Mouse (Mus musculus) thymus, adult 2 months (tissue): ENCODE measurements around the gene Pdgfc. TPM values are rescaled to one million over a fixed set of nuclear protein-coding genes. Genes with fewer than 3 reads are reported as not detected.

Source experiments
- DNase-seq: peaks from one replicate; pipeline ENCODE4 v3.0.0; 2021
- H3K27ac ChIP-seq: fragments of 200-500 bp; 2 replicates; pipeline ENCODE4 v1.5.1; 2012; ENCODE audit warnings: low read length, control low read depth; ENCODE audit not compliant: control insufficient read depth, insufficient read depth
- H3K27me3 ChIP-seq: fragments of 200-500 bp; 2 replicates; pipeline ENCODE4 v1.6.1; 2012; ENCODE audit warnings: mild to moderate bottlenecking, low read length, moderate library complexity, mixed read lengths; ENCODE audit not compliant: control insufficient read depth, insufficient read depth
- H3K36me3 ChIP-seq: fragments of 200-500 bp; 2 replicates; pipeline ENCODE4 v1.6.1; 2012; ENCODE audit warnings: mild to moderate bottlenecking, low read length, moderate library complexity; ENCODE audit not compliant: control insufficient read depth, insufficient read depth
- H3K4me1 ChIP-seq: fragments of 200-500 bp; replicated peaks from 2 replicates; pipeline ENCODE4 v1.6.1; 2012; ENCODE audit warnings: low read length; ENCODE audit not compliant: control insufficient read depth, insufficient read depth
- H3K4me3 ChIP-seq: fragments of 200-500 bp; 2 replicates; pipeline ENCODE4 v1.5.1; 2012; ENCODE audit warnings: mild to moderate bottlenecking, low read length, control low read depth, moderate library complexity; ENCODE audit not compliant: control insufficient read depth, insufficient read depth
- CTCF ChIP-seq: fragments of 200-500 bp; IDR thresholded peaks from 2 replicates; pipeline ENCODE4 v1.5.1; 2012; ENCODE audit warnings: mild to moderate bottlenecking, control low read depth, low read length, moderate library complexity, borderline replicate concordance; ENCODE audit not compliant: control insufficient read depth, poor library complexity, insufficient read depth; ENCODE audit errors: extremely low read depth
- POLR2A ChIP-seq: fragments of 200-500 bp; IDR thresholded peaks from 2 replicates; pipeline ENCODE4 v1.6.1; 2012; ENCODE audit warnings: mild to moderate bottlenecking, low read length, control low read depth, moderate library complexity; ENCODE audit not compliant: control insufficient read depth, poor library complexity, insufficient read depth; ENCODE audit errors: extremely low read depth
- WGBS: fragments of 180-500 bp; shearing (Covaris S2); methylation state at CpG from one replicate; pipeline ENCODE4 v1.1.7; 2018; 5-methylcytosine and 5-hydroxymethylcytosine counted together
- polyA plus RNA-seq: library from polyadenylated mRNA; depleted of rRNA; stranded (reverse); fragments of >200 nt; gene quantifications from 2 replicates; pipeline ENCODE4 v1.2.3, GENCODE M21; 2012

The Pdgfc gene
- polyA plus RNA-seq, 1 experiment, result 1.8 TPM

DNA sequence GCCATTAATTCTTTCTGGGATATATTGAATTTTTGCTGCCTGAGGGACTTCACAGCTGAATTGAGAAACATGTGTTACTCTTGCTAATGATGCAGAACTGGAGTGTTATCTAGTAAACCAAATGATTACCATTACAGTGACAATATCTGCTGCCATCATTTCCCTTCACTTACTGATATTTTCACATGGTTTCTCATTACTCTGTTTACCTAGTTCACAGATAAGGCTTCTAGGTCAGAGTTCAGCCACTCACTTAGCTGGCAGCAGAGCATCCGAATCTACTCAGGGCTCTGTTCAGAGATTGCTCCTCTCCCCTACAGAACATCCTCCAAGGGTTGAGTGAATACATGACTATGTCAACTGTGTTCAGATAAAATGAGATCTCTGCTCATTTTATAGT is 71.3 kb downstream of the Pdgfc start:
- no peak overlapping the region for H3K27ac ChIP-seq
- TF ChIP-seq CTCF (no peak), POLR2A (no peak)
- DNase-seq, result no peak
- 90% methylated on average over 1 of the region's 1 CpGs for WGBS
- H3K36me3 ChIP-seq, result no peaks in the 10 kb centered on the region
- no peaks in the 10 kb centered on the region for H3K27me3 ChIP-seq
- H3K4me3 ChIP-seq, result no peak overlapping the region
- H3K4me1 ChIP-seq, result no peaks in the 10 kb centered on the region

DNA sequence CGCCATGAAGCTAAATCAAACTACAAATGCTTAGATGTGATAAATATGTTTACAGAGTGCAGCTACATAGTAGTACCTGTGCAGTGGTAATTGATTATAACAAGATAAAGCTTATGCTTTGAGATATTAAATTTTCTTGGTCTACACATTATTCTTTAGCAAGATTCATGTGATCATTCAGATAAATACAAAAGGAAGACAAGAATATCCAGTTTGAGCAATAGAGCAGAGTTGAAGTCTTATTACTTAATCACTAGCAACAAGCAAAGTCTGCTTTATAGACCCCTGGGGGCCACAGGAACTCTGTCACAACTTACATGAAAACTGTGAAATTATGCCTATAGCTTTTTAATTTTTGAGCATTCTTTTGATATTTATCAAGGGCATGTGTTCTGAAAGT is 74.8 kb downstream of the Pdgfc start:
- Histone ChIP-seq H3K4me1 (no peaks in the 10 kb centered on the region), H3K27me3 (no peaks in the 10 kb centered on the region), H3K36me3 (no peaks in the 10 kb centered on the region), H3K27ac (no peak overlapping the region), H3K4me3 (no peak overlapping the region)
- TF ChIP-seq POLR2A (no peak), CTCF (no peak)
- 88% methylated on average over 1 of the region's 1 CpGs for WGBS
- no peak for DNase-seq

DNA sequence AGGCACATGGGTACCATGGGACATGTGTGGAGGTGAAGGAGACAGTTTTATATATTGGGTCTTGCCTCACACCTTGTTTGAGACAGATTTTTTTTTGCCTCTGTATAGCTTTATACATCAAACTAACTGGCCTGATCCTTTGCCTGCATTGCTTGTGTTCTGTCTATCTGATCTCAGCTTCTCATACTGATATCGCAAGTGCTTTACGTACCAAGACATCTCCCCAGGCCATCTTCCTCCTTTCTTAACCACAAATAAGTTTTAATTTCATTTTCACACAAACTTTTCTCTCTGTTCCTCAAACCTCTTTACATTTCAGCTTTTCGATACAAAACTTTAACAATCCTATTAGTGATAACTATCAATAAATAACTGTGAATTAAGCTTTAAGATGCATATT is 76.7 kb downstream of the Pdgfc start:
- Histone ChIP-seq H3K27me3 (no peaks in the 10 kb centered on the region), H3K27ac (no peak overlapping the region), H3K4me3 (no peak overlapping the region), H3K36me3 (no peaks in the 10 kb centered on the region), H3K4me1 (no peaks in the 10 kb centered on the region)
- TF ChIP-seq CTCF, result no peak
- no peak for TF ChIP-seq POLR2A
- no peak for DNase-seq
- 60% methylated on average over 3 of the region's 3 CpGs for WGBS

DNA sequence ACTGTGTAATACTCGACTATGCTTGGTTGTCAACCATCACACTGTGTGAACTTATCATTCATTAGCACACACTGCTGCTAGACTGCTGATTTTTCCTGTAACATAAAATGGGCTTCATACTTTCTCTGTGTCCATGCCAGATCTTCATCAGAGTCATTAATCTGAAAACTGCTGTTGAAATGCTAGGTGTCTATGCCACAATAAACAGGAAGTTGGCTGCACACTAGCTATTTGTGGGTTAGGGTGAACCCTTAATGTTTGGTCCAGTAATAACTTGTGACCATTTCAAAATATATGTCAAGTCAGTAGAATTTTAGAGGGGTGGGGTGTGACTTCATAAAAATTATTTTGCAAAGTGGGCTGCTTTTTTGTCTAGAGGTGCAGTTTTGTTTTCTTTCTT is 84.4 kb downstream of the Pdgfc start:
- H3K4me1 ChIP-seq, result no peaks in the 10 kb centered on the region
- WGBS, result 94% methylated on average over 1 of the region's 1 CpGs
- no peak overlapping the region for H3K4me3 ChIP-seq
- H3K36me3 ChIP-seq, result no peaks in the 10 kb centered on the region
- TF ChIP-seq POLR2A, result no peak
- no peak for TF ChIP-seq CTCF
- H3K27me3 ChIP-seq, result no peaks in the 10 kb centered on the region
- no peak overlapping the region for H3K27ac ChIP-seq
- DNase-seq, result no peak

DNA sequence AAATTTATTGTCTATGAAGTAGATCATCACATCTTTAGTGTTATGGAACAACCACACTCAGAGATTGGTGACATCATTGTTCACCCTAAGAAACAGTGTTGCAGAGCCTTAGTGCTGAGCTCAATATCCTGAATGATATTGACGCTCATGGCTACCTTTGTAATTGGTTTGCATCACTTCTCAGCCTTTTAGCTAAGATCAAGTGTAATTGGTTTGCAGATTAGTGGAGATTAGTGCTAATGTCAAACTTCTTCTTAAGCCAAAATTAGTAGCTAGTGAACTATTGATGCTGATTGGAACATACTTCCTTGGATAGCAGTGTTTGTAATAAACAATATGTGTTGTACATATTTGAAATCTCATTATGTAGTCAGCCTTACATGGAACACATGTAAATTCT is 85.5 kb downstream of the Pdgfc start:
- Histone ChIP-seq H3K27ac (no peak overlapping the region), H3K4me1 (no peaks in the 10 kb centered on the region), H3K27me3 (no peaks in the 10 kb centered on the region), H3K36me3 (no peaks in the 10 kb centered on the region), H3K4me3 (no peak overlapping the region)
- TF ChIP-seq POLR2A, result no peak
- TF ChIP-seq CTCF, result no peak
- DNase-seq, result no peak
- WGBS, result 94% methylated on average over 1 of the region's 1 CpGs

DNA sequence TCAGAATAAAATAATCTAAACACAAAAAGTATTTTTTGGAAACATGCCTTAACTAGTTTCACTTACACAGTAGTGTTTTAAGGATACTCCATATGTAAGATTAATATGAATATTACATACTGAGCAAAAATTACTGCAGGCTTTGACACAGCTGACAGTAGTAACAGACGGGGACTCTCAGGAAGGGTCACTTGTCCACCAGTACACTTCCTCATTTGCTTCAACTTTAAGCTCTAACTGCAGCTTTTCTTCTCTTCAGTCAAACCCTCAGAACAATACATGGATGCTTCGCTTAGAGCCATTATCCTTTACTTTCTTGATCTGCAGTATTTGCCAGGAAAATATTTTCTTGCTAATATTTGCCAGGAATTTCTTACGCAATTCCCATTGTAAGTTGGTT is 87.2 kb downstream of the Pdgfc start:
- no peak for TF ChIP-seq CTCF
- TF ChIP-seq POLR2A, result no peak
- WGBS, result 91% methylated on average over 3 of the region's 3 CpGs
- no peak for DNase-seq
- no peak overlapping the region for H3K27ac ChIP-seq
- no peaks in the 10 kb centered on the region for H3K27me3 ChIP-seq
- H3K36me3 ChIP-seq, result no peaks in the 10 kb centered on the region
- H3K4me3 ChIP-seq, result no peak overlapping the region
- H3K4me1 ChIP-seq, result no peaks in the 10 kb centered on the region

DNA sequence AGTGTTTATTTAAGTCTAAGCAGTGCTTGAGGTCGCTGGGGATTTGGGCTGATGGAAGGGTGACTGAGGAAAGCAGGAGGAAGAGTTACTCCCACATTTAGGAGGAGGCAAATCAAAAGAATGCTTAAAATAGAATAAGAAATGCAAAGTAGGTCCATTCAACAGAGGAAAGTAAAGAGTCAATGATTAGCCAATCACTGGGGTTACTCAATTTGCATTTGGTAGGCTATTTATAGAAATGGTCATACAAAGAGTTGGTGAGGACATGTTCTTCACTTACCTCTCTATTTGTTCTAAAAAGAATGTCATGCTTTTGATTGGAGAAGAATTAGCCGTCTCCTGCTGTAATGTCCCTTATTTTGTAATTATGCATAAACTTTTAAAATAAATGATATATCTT is 90.8 kb downstream of the Pdgfc start:
- TF ChIP-seq CTCF (no peak), POLR2A (no peak)
- Histone ChIP-seq H3K36me3 (no peaks in the 10 kb centered on the region), H3K27me3 (no peaks in the 10 kb centered on the region), H3K4me3 (no peak overlapping the region), H3K27ac (no peak overlapping the region), H3K4me1 (no peaks in the 10 kb centered on the region)
- no peak for DNase-seq
- WGBS, result 52% methylated on average over 2 of the region's 2 CpGs
